Mouse (Mus musculus): ENCODE measurements at regions not wholly inside any gene's neighbourhood (a gene's known extent, or its start where the extent isn't known, plus 50 kb on each side); places are given as distances from the start of the nearest gene placed in this dataset.

DNA sequence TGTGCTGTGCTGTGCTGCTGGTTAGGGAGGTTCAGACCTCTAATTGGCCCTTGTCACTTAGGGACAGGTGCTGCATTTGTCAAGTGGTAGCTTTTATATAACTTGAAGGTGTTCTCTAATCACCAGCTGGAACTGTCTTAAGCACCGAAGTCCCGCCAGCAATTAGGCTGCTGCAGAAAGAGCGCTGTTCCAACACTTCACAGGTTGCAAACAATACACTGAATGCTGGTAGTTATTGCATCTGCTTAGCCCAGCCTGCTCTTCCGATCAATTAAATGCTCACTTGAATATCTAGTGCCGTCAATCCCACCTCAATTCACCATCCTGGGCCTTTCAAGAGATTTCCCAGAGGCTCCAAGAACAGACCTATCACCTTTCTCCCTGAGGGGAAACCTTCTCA lies 175.3 kb downstream of the Ccdc71l start:
- TF ChIP-seq CTCF (IDR thresholded peaks at IDR 0.05; ENCODE audit: low read depth) (no peak), EP300 (optimal IDR thresholded peaks at IDR 0.05) (no peak)

Measured in stomach, postnatal 0 days (tissue).